Mouse (Mus musculus) kidney, embryonic 16.5 days (tissue): Measurements from ENCODE around the gene Thada. TPM values are rescaled to one million over a fixed set of nuclear protein-coding genes. Genes with fewer than 3 reads are reported as not detected.
A peak's percentile ranks its signal among the peaks of the same experiment; 100 is the strongest.

Experiments
- ATAC-seq: fragments of 200-750 bp; cut with Nextera tagmentation; 2 replicates; pipeline ENCODE4 v1.8.0; 2017; ENCODE audit warnings: moderate TSS enrichment; ENCODE audit not compliant: low FRiP score, low TSS enrichment
- H3K27ac ChIP-seq: fragments of 300-500 bp; sonication (generic); 2 replicates; pipeline ENCODE4 v1.5.1; 2014; ENCODE audit warnings: low read length
- H3K27me3 ChIP-seq: fragments of 300-500 bp; sonication (generic); 2 replicates; pipeline ENCODE4 v1.6.1; 2014; ENCODE audit warnings: low read length, control low read depth, mixed read lengths; ENCODE audit not compliant: insufficient read depth
- H3K36me3 ChIP-seq: fragments of 300-500 bp; sonication (generic); 2 replicates; pipeline ENCODE4 v1.6.1; 2014; ENCODE audit warnings: low read length, control low read depth, mixed read lengths; ENCODE audit not compliant: insufficient read depth
- H3K4me1 ChIP-seq: fragments of 300-500 bp; sonication (generic); 2 replicates; pipeline ENCODE4 v1.6.1; 2014; ENCODE audit warnings: low read length, control low read depth, mixed read lengths; ENCODE audit not compliant: insufficient read depth
- H3K4me2 ChIP-seq: fragments of 300-500 bp; sonication (generic); replicated peaks from 2 replicates; pipeline ENCODE4 v1.6.1; 2014; ENCODE audit warnings: low read depth, low read length
- H3K4me3 ChIP-seq: fragments of 300-500 bp; sonication (generic); 2 replicates; pipeline ENCODE4 v1.5.1; 2014; ENCODE audit warnings: mild to moderate bottlenecking, low read length
- H3K9ac ChIP-seq: fragments of 300-500 bp; sonication (generic); replicated peaks from 2 replicates; pipeline ENCODE4 v1.6.1; 2014; ENCODE audit warnings: low read length
- H3K9me3 ChIP-seq: fragments of 300-500 bp; sonication (generic); 2 replicates; pipeline ENCODE4 v1.6.1; 2016; ENCODE audit warnings: low read length, control low read depth
- WGBS: fragments of 180-500 bp; shearing (Covaris S2); extraction: QIAGEN DNeasy Blood & Tissue Kit; methylation state at CpG from one replicate; pipeline ENCODE4 v1.1.7; 2014; 5-methylcytosine and 5-hydroxymethylcytosine counted together
- polyA plus RNA-seq: library from polyadenylated mRNA; unstranded; fragments of >200 nt; fragmentation: Nextera tagmentation; extraction: Ambion mirVana; gene quantifications from 2 replicates; pipeline ENCODE4 v1.2.1, GENCODE M21; 2015

Thada gene
- polyA plus RNA-seq, 1 experiment from 2014 or later = 9.2 TPM

DNA sequence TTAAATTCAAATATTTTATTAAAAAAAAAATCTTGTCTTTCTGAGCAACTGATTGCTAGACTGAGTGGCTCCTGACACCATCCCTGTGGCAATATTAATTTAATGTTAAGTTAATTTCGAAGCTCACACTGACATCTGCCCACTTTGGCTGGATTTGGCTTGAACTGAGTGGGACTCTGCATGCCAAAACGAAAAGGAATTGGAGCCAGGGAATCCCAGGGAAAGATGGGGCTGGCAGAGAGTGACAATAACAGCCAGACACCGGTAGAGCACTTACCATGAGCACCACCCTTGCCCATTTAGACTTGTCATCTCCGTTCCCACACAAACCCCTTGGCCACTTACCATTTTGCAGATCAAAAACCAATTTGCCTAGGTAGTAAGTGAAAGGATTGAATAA is 12.3 kb upstream of the Thada start:
- 83% methylated on average over 4 of the region's 4 CpGs for WGBS
- no peak overlapping the region for H3K9ac ChIP-seq
- no peak overlapping the region for H3K27ac ChIP-seq
- no peak overlapping the region for H3K4me3 ChIP-seq
- no peaks in the 10 kb centered on the region for H3K4me1 ChIP-seq
- H3K4me2 ChIP-seq = no peak overlapping the region
- ATAC-seq = no peak
- no peaks in the 10 kb centered on the region for H3K27me3 ChIP-seq
- H3K9me3 ChIP-seq = no peaks in the 10 kb centered on the region
- no peaks in the 10 kb centered on the region for H3K36me3 ChIP-seq

DNA sequence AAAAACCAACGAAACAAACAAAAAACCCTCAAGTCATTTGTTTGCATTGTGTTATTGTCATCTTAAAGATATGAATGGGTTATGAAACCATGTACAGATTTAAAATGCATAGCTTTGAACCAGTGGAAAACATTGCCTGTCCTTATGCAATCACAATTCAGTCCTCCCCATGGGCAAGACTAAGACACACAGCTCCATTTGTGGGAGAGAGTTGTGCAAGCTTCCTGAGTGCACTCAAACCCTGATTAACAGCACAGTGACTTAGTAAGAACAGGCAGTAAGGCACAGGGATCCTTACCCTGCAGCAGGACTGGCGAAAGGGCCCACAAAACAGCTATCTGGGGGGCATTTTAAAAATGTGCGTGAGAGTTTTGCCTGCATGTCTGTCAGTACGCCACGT is 11.2 kb upstream of the Thada start:
- ATAC-seq = no peak
- H3K27ac ChIP-seq = no peak overlapping the region
- H3K4me3 ChIP-seq = no peak overlapping the region
- 87% methylated on average over 5 of the region's 5 CpGs for WGBS
- no peak overlapping the region for H3K4me2 ChIP-seq
- no peaks in the 10 kb centered on the region for H3K36me3 ChIP-seq
- H3K4me1 ChIP-seq = no peaks in the 10 kb centered on the region
- no peaks in the 10 kb centered on the region for H3K9me3 ChIP-seq
- H3K27me3 ChIP-seq = no peaks in the 10 kb centered on the region
- no peak overlapping the region for H3K9ac ChIP-seq

DNA sequence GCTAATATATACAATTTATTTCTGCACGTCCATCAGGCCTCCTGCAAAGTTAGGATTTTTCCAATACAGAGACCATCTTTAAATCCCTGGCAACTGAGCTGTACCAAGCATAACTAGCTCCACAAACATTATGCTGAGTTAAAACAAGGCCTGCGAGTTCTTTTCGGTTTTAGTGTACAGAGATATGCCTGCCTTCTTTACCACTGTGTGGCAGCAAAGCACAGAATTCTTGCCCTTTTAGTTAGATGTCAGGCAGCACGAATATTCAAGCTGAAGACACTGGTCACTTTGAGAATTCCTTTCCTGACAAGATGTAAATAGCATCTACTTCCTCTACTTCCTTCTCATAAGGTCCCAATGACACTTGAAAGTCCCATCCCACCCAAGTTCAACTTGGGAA is 8.3 kb upstream of the Thada start:
- Histone ChIP-seq H3K4me1 (no peaks in the 10 kb centered on the region), H3K27ac (no peak overlapping the region), H3K36me3 (no peaks in the 10 kb centered on the region), H3K9ac (no peak overlapping the region), H3K4me2 (no peak overlapping the region), H3K27me3 (no peaks in the 10 kb centered on the region), H3K4me3 (no peak overlapping the region), H3K9me3 (no peaks in the 10 kb centered on the region)
- no peak for ATAC-seq
- 60% methylated on average over 4 of the region's 4 CpGs for WGBS

DNA sequence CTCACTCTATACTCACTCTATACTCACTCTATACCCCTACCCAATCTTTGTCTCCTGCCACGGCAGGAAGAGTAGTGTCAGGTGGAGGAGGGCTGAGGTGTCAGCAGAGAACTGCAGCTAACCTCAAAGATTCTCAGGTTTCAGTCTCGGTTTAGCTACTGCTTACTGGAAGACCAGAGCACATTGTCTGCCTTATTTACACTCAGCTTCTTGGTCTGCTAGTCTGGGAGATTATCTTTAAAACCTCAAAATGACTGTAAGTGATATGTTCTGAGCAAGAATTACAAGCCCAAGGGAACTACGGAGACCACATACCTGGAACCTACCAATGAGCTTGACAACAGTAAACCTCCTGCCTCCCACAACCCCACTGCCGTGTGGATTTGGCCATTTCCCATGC is 31.0 kb downstream of the Thada start:
- 41% methylated on average over 4 of the region's 4 CpGs for WGBS
- no peak overlapping the region for H3K4me2 ChIP-seq

DNA sequence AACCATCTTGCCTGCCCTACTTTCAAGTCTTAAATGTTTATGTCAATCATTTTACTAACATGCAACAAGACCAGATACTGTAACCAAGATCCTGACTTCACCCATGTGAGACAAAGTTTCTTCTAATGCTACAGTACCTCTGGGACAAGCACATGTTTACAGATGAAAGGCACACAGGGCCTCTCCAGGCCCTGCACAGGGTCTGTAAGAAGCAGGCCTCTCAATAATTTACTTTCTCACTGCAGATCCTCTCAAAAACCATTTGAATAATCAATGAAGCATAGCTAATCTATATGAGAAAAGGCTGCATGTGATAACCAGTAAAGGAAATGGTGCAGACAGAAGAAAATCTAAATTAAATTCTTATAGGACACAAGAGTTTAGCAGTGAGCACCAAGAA is 31.8 kb downstream of the Thada start:
- peaks cover 33% of the 10 kb centered on the region for H3K36me3 ChIP-seq
- no peak overlapping the region for H3K4me3 ChIP-seq
- H3K9me3 ChIP-seq = no peaks in the 10 kb centered on the region
- no peak overlapping the region for H3K27ac ChIP-seq
- ATAC-seq = no peak
- no peak overlapping the region for H3K4me2 ChIP-seq
- no peaks in the 10 kb centered on the region for H3K4me1 ChIP-seq
- H3K9ac ChIP-seq = no peak overlapping the region
- H3K27me3 ChIP-seq = no peaks in the 10 kb centered on the region

More for the DNA sequence above, 31.0 kb downstream of the Thada start:
- ATAC-seq = no peak
- no peak overlapping the region for H3K9ac ChIP-seq
- no peaks in the 10 kb centered on the region for H3K27me3 ChIP-seq
- peaks cover 35% of the 10 kb centered on the region for H3K36me3 ChIP-seq
- no peak overlapping the region for H3K4me3 ChIP-seq
- no peak overlapping the region for H3K27ac ChIP-seq
- no peaks in the 10 kb centered on the region for H3K9me3 ChIP-seq
- H3K4me1 ChIP-seq = no peaks in the 10 kb centered on the region

DNA sequence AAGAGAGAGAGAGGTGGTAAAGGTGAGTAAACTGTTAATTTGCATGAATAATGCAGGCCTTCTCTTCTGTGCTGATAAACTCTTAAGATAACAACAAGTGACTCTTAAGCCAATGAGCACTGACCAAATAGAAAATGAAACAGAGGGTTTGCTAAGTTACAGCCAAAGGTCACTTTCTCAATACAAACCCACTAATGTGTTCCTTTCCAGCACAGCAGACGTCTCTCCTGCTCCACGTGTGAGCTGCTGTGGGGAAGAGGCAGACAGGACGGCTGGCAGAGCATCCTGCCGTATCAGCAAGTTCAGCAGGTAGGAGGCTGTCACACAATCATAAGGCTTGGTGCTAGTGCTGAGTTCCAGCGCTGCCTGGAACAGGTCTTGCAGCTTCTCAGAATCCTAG is 34.0 kb downstream of the Thada start:
- Histone ChIP-seq H3K9me3 (no peaks in the 10 kb centered on the region), H3K4me2 (no peak overlapping the region), H3K27ac (no peak overlapping the region), H3K27me3 (no peaks in the 10 kb centered on the region), H3K4me1 (no peaks in the 10 kb centered on the region), H3K9ac (no peak overlapping the region), H3K4me3 (no peak overlapping the region), H3K36me3 (peaks cover 35% of the 10 kb centered on the region)
- no peak for ATAC-seq
- WGBS = 68% methylated on average over 5 of the region's 5 CpGs

DNA sequence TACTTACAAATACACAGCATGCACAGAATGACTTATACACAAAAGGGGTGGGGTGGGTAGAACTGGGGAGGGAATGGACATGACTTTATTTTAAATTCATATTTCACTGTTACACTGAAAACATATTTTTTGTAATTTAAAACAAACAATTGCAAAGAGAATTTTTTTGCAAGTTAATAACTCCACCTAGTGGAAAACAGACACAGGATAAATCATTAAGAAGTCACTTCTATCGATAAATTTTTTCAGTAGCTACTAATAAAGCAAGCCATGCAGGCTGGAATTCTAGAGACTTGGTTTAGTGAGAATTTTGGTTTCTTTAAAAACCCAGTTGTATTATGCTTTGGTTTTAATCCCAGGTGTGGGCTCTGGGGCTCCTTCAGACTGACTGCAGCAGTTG is 41.7 kb downstream of the Thada start:
- H3K27ac ChIP-seq = no peak overlapping the region
- no peak overlapping the region for H3K4me2 ChIP-seq
- 82% methylated on average over 1 of the region's 1 CpGs for WGBS
- H3K4me1 ChIP-seq = peaks cover 9% of the 10 kb centered on the region; the same call in 1 of the 2 replicates
- H3K9ac ChIP-seq = no peak overlapping the region
- H3K36me3 ChIP-seq = peaks cover 39% of the 10 kb centered on the region
- no peaks in the 10 kb centered on the region for H3K9me3 ChIP-seq
- no peak for ATAC-seq
- H3K27me3 ChIP-seq = no peaks in the 10 kb centered on the region
- no peak overlapping the region for H3K4me3 ChIP-seq

DNA sequence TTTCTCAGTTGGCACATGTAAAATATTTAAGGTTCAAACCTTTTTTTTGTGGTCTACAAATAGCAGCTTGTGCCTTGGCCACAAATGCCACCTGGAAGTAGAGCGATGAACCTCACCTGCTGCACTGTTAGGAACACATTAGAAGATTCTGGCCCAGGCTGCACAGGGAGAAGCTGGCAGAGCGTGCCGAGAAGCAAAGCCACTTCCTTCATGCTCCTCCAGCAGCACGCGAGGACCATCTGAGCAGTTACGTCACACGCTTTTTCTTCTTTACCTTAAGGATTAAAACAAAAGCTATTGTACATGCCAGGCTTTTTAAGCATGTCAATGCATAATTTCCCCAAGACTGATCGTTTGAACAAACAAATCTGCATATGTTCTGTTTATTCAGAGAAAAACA is 43.1 kb downstream of the Thada start:
- Histone ChIP-seq H3K27me3 (no peaks in the 10 kb centered on the region), H3K4me3 (no peak overlapping the region), H3K4me1 (peaks cover 9% of the 10 kb centered on the region; the same call in 1 of the 2 replicates), H3K4me2 (no peak overlapping the region), H3K9ac (no peak overlapping the region), H3K27ac (no peak overlapping the region), H3K36me3 (peaks cover 30% of the 10 kb centered on the region), H3K9me3 (no peaks in the 10 kb centered on the region)
- no peak for ATAC-seq
- 90% methylated on average over 8 of the region's 8 CpGs for WGBS

DNA sequence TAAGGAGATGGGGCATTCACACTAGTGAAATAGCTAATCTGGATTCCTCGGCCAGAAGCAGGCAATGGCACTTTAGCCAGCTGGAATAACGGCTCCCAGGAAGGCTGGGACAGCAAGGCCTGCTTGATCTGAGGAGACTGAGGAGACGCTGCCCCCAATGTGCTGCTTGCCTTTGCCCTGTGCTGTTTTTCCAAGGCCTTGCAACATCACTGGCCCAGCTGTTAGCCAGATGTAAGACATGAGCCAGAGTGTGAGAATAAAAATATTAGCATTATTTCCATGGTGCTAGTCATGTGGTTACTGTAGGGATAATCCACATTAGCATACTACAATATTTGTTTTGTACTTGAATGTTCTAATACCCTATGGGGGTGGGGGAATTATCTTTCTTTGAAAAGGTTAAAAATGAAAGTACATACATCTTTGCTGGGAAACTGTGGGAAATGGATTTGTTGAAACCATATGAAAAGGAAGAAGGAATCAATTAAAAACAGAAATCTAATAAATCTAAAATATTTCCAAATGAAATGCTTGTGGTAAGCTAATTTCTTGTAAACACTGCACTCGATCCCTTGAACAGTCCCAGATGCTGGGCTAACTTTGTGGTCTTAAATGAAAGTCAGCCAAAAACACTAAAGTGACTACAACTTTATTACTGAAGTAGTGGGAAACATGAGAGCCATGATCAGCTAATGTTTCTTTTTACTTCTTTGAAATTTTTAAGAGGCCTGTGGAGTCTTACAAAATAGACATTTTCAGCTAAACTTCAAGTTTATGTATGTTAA is 43.8 kb downstream of the Thada start:
- 69% methylated on average over 4 of the region's 4 CpGs for WGBS
- ATAC-seq = no peak
- Histone ChIP-seq H3K4me1 (peaks cover 9% of the 10 kb centered on the region; the same call in 1 of the 2 replicates), H3K4me2 (no peak overlapping the region), H3K4me3 (no peak overlapping the region), H3K27me3 (no peaks in the 10 kb centered on the region), H3K36me3 (peaks cover 27% of the 10 kb centered on the region), H3K27ac (no peak overlapping the region), H3K9ac (no peak overlapping the region), H3K9me3 (no peaks in the 10 kb centered on the region)

DNA sequence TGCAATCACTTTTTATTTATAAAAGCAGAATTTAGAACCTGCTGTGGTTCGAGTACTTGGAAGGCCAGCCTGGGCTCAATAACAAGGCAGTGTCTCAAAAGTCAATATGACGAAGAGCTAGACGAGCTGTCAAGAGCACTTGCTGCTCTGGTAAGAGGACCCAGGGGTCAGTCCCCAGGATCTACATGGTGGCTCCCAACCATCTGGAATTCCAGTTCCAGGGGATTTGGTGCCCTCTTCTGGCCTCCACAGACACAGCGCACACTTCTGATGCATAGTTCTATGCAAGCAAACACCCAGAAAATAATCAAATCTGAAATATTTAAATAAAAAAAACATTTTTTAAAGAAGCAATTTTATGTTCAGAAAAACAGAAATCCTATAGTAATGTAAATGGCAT is 45.0 kb downstream of the Thada start:
- peaks cover 9% of the 10 kb centered on the region; the same call in 1 of the 2 replicates for H3K4me1 ChIP-seq
- H3K36me3 ChIP-seq = peaks cover 20% of the 10 kb centered on the region
- WGBS = 95% methylated on average over 4 of the region's 4 CpGs
- no peaks in the 10 kb centered on the region for H3K27me3 ChIP-seq
- no peak overlapping the region for H3K4me2 ChIP-seq
- 0 out of 2 replicates have a peak overlapping the region, but pooled peaks have one; percentile 81 for H3K27ac ChIP-seq
- no peak for ATAC-seq
- no peak overlapping the region for H3K4me3 ChIP-seq
- no peaks in the 10 kb centered on the region for H3K9me3 ChIP-seq
- no peak overlapping the region for H3K9ac ChIP-seq
